Mouse (Mus musculus): ENCODE results near the gene Rab31. TPM values are rescaled to one million over a fixed set of nuclear protein-coding genes. Genes with fewer than 3 reads are reported as not detected.

Rab31 gene
- total RNA-seq, 2 experiments from 2014 or later, result 83.1 to 96.3 TPM

GRCm38 (mm10) chr17:65712861-65713535, 59.6 kb downstream of the Rab31 start:
- intact Hi-C loops (cut with DNase I), result no loop called here
- peak; percentile 29 for DNase-seq

DNA sequence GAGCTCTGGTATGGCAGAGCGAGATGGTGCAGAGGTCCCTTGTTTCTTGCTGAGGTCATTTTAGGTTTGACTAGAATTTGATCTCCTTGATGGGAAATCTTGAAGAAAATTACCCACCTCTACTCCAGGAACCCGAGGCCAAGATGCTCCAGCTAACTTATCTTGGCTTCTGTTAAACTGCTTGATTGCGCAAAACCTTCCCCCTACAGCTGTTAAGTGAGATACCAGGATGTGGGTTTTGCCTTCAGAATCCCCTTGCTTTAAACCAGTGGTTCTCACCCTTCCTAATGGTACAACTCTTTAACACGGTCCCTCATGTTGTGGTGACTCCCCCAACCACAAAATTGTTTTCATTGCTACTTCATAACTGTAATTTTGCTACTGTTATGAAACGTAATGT, 60.8 kb downstream of the Rab31 start:
- intact Hi-C loops (cut with DNase I), result no loop called here
- no peak for DNase-seq

GRCm38 (mm10) chr17:65710576-65710975, 62.0 kb downstream of the Rab31 start:
- intact Hi-C loops (cut with DNase I), result no loop called here
- DNase-seq, result no peak

DNA sequence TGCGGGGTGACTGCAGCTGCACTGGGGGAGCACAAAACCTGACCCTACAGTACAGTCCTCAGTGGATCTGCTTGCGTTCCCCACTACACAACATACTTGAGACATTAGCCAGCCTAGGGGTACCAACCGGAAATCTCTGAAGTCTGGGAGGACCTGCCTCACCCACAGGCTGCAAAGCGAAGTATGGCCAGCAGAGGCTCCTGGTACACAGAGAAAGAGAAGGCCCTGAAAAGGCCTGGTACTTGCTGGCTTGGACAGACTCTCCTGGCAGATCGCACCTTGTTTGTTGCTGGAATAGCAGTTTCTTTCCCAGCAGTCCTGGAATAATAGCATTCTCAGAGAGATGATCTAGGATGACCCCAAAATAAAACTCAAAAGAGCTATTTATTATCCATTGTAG, 66.3 kb downstream of the Rab31 start:
- intact Hi-C loops (cut with DNase I), result loop anchor here (10.0 kb wide), 1 partner anchor 79 kb away; the partner anchor contains the start of gene Ppp4r1

GRCm38 (mm10) chr17:65703527-65704391, 68.8 kb downstream of the Rab31 start:
- DNase-seq, result no peak
- intact Hi-C loops (cut with DNase I), result loop anchor here (10.0 kb wide), 1 partner anchor 81 kb away; the partner anchor contains the start of gene Ppp4r1

More for the DNA sequence above, 66.3 kb downstream of the Rab31 start:
- peak; percentile 69 for DNase-seq

DNA sequence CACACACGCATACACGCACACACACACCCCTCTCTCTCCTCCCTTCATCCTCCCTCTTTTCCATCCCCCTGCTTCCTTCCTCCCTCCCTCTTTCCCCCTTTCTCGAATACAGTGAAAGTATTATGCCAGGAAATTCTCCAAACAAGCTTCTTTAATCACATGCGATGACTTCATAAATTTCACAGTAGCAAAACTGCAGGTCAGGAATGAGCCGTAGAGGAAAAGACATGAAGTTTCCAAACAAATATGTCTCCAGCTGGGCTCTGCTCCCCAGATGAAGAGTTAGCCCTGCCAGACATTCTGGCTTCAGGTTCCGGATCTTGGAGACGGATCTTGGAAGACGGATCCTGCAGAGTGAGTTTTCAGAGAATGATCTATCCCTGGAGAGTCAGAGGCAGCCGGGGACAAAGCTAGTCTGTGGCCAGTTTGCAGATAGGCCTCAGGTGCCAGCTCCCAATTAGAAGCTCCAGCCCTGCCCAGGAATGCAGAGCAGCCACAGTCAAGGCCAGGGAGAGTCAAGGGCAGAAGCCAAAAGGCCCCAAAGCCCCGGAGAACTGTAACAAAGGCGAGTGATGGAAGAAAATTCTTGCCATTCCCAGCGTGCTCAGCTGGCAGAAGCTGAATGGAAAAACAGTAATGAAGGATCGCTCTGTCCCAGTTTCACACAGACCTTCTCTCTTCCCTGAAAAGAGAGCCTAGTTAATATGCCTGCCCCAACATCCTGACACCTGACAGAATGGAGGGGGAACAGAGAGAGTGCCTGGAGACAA, 70.6 kb downstream of the Rab31 start:
- DNase-seq, result peak; percentile 53

GRCm38 (mm10) chr17:65701356-65701755, 71.2 kb downstream of the Rab31 start:
- intact Hi-C loops (cut with DNase I), result loop anchor here (10.0 kb wide), 1 partner anchor 83 kb away; the partner anchor contains the start of gene Ppp4r1
- no peak for DNase-seq

More for the DNA sequence above, 70.6 kb downstream of the Rab31 start:
- intact Hi-C loops (cut with DNase I), result loop anchor here (10.0 kb wide), 1 partner anchor 83 kb away; the partner anchor contains the start of gene Ppp4r1

GRCm38 (mm10) chr17:65700060-65700459, 72.5 kb downstream of the Rab31 start:
- DNase-seq, result no peak
- intact Hi-C loops (cut with DNase I), result loop anchor here (10.0 kb wide), 1 partner anchor 85 kb away; the partner anchor contains the start of gene Ppp4r1

DNA sequence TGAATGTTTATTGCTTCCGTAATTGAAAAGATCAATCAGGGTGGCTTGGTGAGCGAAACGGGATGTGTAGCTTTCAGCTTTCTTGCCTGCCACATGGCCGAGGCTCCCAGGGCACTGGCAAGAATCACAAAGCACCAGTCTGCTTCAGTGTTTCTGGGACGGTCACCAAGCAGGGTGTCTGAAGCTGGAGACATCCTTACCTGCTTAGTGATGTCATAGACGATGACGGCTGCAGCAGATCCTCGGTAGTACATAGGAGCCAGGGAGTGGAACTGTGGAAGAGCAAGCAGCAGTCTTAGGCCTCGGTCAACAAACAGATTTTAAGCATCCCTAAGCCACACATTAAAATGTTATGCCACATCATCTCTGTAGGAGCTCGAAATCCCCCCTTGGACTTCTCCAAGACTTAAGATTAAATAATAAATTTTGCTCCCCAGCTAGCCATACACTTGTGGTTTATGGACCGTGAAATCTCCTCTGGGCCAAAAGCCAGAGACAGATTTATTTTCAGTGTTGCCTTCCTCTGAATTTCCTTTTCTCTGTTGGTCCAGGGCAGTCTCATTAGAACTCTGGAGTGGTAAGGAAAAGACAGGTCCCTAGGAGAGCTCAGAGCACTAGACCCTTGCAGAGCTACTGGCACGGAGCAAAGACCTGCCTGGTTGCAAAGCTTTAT, 74.6 kb downstream of the Rab31 start:
- peak; percentile 25 for DNase-seq
- intact Hi-C loops (cut with DNase I), result no loop called here

- intact Hi-C loops (cut with DNase I), result no loop called here
- no peak for DNase-seq
Observed at GRCm38 (mm10) chr17:65696939-65697338, 75.6 kb downstream of the Rab31 start.

GRCm38 (mm10) chr17:65692276-65692675, 80.3 kb downstream of the Rab31 start:
- no peak for DNase-seq
- intact Hi-C loops (cut with DNase I), result no loop called here

GRCm38 (mm10) chr17:65683731-65684130, 88.8 kb downstream of the Rab31 start:
- peak; percentile 71 for DNase-seq
- intact Hi-C loops (cut with DNase I), result no loop called here

- DNase-seq, result peak; percentile 13
- intact Hi-C loops (cut with DNase I), result no loop called here
Observed at GRCm38 (mm10) chr17:65683316-65683715, 89.2 kb downstream of the Rab31 start.

DNA sequence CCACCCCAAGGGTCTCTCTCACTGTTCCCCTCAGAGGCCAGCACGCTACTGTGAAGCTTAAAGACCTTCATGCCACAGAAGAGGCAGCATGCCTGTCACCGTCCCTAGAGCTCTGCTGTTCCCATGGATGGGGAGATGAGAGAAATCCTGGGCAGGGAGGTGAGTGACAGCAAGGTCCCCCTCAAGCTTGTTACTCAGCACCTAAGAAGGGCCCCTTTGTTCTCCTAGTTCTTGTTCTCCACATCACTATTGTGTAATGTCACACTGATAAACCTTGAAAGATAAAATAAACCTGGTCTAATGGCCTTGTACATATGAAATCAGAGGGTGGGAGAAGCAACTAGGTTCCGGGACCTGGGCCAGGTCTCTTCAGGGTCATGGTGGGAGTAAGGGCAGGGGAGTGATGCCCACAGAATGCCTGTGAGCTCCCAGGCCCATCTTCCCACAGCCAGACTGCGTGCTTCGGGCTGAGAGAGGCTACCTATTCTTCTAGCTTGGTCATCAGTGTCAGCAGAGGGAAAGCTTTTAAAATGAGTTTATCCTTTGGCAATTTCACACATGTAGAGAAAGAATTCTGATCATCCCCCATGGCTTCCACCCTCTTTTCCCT, 90.4 kb downstream of the Rab31 start:
- DNase-seq, result no peak
- intact Hi-C loops (cut with DNase I), result no loop called here

GRCm38 (mm10) chr17:65681516-65681915, 91.0 kb downstream of the Rab31 start:
- intact Hi-C loops (cut with DNase I), result no loop called here
- DNase-seq, result no peak

DNA sequence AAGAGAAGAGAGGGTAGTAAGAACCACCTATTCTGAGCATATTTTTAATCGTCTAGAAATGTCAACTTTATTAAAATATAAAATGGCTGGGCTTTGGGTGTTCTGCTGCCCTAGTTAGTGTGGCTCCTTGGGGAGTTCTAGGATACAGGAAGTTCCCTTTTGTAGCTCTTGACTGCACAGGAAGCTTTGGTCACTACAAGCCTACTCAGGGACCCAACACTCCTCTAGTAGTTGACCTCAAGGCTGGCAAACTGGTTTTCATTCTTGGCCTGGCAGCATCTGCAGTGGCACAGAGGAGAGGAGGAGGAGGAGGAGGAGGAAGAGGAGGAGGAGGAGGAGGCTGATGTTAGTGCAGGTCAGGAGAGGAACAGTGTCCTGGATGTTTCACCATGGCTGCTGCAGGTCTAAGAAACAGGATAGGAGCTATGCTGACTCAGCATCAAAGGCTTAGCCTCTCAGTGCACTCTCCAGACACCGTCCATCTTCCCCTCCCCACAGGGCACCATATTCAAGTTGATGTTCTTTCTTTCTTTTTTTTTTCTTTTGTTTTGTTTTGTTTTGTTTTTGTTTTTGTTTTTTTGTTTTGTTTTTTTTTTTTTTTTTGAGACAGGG, 91.6 kb downstream of the Rab31 start:
- intact Hi-C loops (cut with DNase I), result no loop called here
- DNase-seq, result no peak

- DNase-seq, result no peak
- intact Hi-C loops (cut with DNase I), result no loop called here
Observed at GRCm38 (mm10) chr17:65679806-65680446, 92.6 kb downstream of the Rab31 start.

- DNase-seq, result no peak
- intact Hi-C loops (cut with DNase I), result no loop called here
Observed at GRCm38 (mm10) chr17:65677742-65678141, 94.8 kb downstream of the Rab31 start.

GRCm38 (mm10) chr17:65676536-65676935, 96.0 kb downstream of the Rab31 start:
- intact Hi-C loops (cut with DNase I), result no loop called here

More at GRCm38 (mm10) chr17:65676536-65676935, 96.0 kb downstream of the Rab31 start:
- DNase-seq, result no peak
